Mouse (Mus musculus): ENCODE measurements around the gene Hvcn1. TPM values are rescaled to one million over a fixed set of nuclear protein-coding genes. Genes with fewer than 3 reads are reported as not detected.

Gene Hvcn1
- polyA plus RNA-seq, 1 experiment from 2014 or later = 4.4 TPM

DNA sequence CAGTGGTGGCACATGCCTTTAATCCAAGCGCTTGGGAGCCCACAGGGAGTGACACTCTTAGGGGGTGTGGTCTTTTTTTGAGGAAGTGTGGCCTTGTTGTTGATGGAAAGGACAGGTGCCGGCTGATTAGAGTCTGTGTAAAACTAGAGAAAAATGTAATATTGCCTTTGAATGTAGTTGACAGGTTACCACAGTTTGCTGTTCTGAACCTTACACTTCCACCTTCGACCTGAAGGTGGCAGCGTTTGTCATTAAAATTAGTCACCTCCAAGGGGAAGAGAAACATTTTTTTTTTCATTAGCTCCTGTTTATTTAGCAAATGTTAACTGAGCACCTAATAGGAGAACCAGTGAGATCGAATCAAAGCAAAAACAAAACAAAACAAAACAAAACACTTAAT, 61.3 kb downstream of the Hvcn1 start:
- no peak for ATAC-seq (ENCODE audit: low read depth)
- H3K4me1 ChIP-seq (replicated peaks; ENCODE audit: control insufficient read depth, insufficient read depth, low read length) = peaks cover 5% of the 10 kb centered on the region; the same call in 1 of the 2 replicates
- no peak overlapping the region for H3K4me2 ChIP-seq (ENCODE audit: low read depth, low read length)
- H3K9ac ChIP-seq (ENCODE audit: low read length) = no peak overlapping the region
- no peaks in the 10 kb centered on the region for H3K27me3 ChIP-seq (ENCODE audit: control insufficient read depth, insufficient read depth, low read depth, low read length)
- 21% methylated on average over 5 of the region's 5 CpGs for WGBS
- no peak overlapping the region for H3K27ac ChIP-seq (ENCODE audit: low read length)
- no peaks in the 10 kb centered on the region for H3K36me3 ChIP-seq (ENCODE audit: control insufficient read depth, insufficient read depth, low read length)
- no peaks in the 10 kb centered on the region for H3K9me3 ChIP-seq (ENCODE audit: control insufficient read depth, low read length)
- H3K4me3 ChIP-seq (ENCODE audit: low read length) = no peak overlapping the region

DNA sequence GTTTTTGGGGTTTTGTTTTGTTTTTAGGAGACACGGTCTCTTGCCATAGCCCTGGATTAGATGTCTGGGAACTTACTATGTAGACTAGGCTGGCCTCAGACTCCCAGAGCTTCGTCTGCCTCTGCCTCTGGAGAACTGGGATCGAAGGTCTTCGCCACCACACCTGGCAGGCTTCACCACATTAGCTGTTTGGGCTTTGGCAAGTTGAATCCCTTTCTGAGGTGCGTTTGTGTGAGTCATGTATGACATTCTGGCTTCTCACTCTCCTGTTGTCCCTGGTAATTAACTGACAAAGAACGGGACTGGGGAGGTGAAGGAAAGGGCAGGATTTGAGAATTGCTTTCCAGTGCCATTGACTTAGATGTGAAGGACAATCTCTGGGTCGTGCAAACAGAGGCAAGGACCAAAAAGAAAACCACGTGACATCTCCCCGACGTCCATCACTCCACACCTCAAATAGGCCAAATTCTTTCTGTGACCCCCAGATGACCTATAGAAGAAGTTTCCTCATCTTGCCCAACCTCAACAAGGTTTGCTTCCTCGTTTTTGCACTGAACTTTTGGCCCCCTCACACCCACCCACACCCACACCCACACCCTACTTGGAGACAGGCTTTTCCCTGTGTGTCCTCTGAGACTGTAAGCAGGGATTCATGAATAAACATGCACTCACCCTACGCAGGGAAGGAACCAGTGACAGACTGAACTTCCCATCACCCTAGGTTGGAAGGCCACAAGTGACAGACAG, 62.4 kb downstream of the Hvcn1 start:
- Histone ChIP-seq H3K27me3 (ENCODE audit: control insufficient read depth, insufficient read depth, low read depth, low read length) (no peaks in the 10 kb centered on the region), H3K9ac (ENCODE audit: low read length) (no peak overlapping the region), H3K27ac (ENCODE audit: low read length) (0 out of 2 replicates have a peak overlapping the region, but pooled peaks have one; percentile 10), H3K9me3 (ENCODE audit: control insufficient read depth, low read length) (no peaks in the 10 kb centered on the region), H3K36me3 (ENCODE audit: control insufficient read depth, insufficient read depth, low read length) (no peaks in the 10 kb centered on the region), H3K4me2 (ENCODE audit: low read depth, low read length) (no peak overlapping the region), H3K4me3 (ENCODE audit: low read length) (no peak overlapping the region), H3K4me1 (replicated peaks; ENCODE audit: control insufficient read depth, insufficient read depth, low read length) (no peaks in the 10 kb centered on the region)
- no peak for ATAC-seq (ENCODE audit: low read depth)
- WGBS = 34% methylated on average over 12 of the region's 12 CpGs

DNA sequence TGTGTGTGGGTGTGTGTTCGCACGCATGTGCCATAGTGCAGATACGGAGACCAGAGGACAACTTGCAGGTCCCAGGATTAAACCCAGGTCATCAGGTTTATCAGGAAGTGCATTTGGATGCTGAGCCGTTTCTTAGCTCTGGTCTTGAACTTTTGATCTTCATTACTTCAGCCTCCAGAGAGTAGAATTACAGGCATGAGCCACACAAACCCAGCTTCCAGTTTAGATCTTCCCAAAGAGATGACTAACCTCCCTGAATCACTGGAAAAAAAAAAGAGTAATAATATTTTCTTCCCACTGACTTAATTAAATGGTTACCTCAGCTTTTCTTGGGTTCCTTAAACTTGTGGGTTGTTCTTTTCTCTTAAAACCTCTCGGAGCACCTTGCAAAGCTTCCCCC, 66.2 kb downstream of the Hvcn1 start:
- Histone ChIP-seq H3K9ac (ENCODE audit: low read length) (no peak overlapping the region), H3K9me3 (ENCODE audit: control insufficient read depth, low read length) (no peaks in the 10 kb centered on the region), H3K4me2 (ENCODE audit: low read depth, low read length) (no peak overlapping the region), H3K27me3 (ENCODE audit: control insufficient read depth, insufficient read depth, low read depth, low read length) (no peaks in the 10 kb centered on the region), H3K36me3 (ENCODE audit: control insufficient read depth, insufficient read depth, low read length) (no peaks in the 10 kb centered on the region), H3K4me1 (replicated peaks; ENCODE audit: control insufficient read depth, insufficient read depth, low read length) (no peaks in the 10 kb centered on the region), H3K4me3 (ENCODE audit: low read length) (no peak overlapping the region), H3K27ac (ENCODE audit: low read length) (no peak overlapping the region)
- WGBS = 68% methylated on average over 5 of the region's 5 CpGs
- no peak for ATAC-seq (ENCODE audit: low read depth)

DNA sequence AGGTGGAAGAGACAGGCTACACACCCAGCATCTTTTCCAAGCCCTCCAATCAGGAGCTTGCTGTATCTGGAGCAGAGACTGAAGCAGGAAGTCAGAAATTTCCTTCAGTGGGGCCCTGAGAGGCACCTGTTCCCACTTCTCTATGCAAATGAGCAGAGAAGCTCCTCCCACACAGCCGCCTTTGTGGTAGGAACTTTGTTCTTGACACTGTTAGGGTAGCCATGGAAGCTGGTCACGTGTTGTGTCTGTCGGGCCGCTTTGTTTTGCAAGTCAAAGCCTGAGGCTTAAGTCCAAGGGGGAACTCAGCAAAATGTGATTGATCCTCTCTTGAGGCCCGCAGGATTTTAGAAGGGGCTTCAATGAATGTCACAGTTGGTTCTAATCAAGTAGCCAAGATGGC, 68.2 kb downstream of the Hvcn1 start:
- peak; percentile 43; the same call in 1 of the 2 replicates for ATAC-seq (ENCODE audit: low read depth)
- H3K9ac ChIP-seq (ENCODE audit: low read length) = no peak overlapping the region
- 35% methylated on average over 5 of the region's 5 CpGs for WGBS
- H3K4me2 ChIP-seq (ENCODE audit: low read depth, low read length) = no peak overlapping the region
- H3K27me3 ChIP-seq (ENCODE audit: control insufficient read depth, insufficient read depth, low read depth, low read length) = no peaks in the 10 kb centered on the region
- H3K9me3 ChIP-seq (ENCODE audit: control insufficient read depth, low read length) = no peaks in the 10 kb centered on the region
- H3K36me3 ChIP-seq (ENCODE audit: control insufficient read depth, insufficient read depth, low read length) = no peaks in the 10 kb centered on the region
- H3K4me1 ChIP-seq (replicated peaks; ENCODE audit: control insufficient read depth, insufficient read depth, low read length) = peaks cover 3% of the 10 kb centered on the region
- no peak overlapping the region for H3K4me3 ChIP-seq (ENCODE audit: low read length)
- no peak overlapping the region for H3K27ac ChIP-seq (ENCODE audit: low read length)

DNA sequence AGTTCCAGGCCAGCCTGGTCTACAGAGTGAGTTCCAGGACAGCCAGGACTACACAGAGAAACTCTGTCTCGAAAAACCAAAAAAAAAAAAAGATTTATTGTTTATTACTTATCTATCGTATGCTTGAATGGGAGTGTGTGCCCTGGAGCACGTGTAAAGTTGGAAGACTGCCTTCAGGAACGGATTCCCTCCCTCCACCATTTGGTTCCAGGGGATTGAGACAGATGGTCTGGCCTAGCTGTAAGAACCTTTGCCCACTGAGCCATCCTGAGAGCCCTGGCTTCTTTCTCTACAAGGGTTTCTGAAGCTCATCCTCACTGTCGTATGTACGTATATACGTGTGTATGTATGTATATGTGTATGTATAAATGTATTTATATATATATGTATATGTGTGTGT, 72.3 kb downstream of the Hvcn1 start:
- no peaks in the 10 kb centered on the region for H3K27me3 ChIP-seq (ENCODE audit: control insufficient read depth, insufficient read depth, low read depth, low read length)
- no peak for ATAC-seq (ENCODE audit: low read depth)
- no peak overlapping the region for H3K9ac ChIP-seq (ENCODE audit: low read length)
- H3K4me2 ChIP-seq (ENCODE audit: low read depth, low read length) = no peak overlapping the region
- no peaks in the 10 kb centered on the region for H3K9me3 ChIP-seq (ENCODE audit: control insufficient read depth, low read length)
- H3K36me3 ChIP-seq (ENCODE audit: control insufficient read depth, insufficient read depth, low read length) = no peaks in the 10 kb centered on the region
- WGBS = 74% methylated on average over 7 of the region's 7 CpGs
- H3K4me1 ChIP-seq (replicated peaks; ENCODE audit: control insufficient read depth, insufficient read depth, low read length) = peaks cover 21% of the 10 kb centered on the region
- no peak overlapping the region for H3K27ac ChIP-seq (ENCODE audit: low read length)
- H3K4me3 ChIP-seq (ENCODE audit: low read length) = no peak overlapping the region

DNA sequence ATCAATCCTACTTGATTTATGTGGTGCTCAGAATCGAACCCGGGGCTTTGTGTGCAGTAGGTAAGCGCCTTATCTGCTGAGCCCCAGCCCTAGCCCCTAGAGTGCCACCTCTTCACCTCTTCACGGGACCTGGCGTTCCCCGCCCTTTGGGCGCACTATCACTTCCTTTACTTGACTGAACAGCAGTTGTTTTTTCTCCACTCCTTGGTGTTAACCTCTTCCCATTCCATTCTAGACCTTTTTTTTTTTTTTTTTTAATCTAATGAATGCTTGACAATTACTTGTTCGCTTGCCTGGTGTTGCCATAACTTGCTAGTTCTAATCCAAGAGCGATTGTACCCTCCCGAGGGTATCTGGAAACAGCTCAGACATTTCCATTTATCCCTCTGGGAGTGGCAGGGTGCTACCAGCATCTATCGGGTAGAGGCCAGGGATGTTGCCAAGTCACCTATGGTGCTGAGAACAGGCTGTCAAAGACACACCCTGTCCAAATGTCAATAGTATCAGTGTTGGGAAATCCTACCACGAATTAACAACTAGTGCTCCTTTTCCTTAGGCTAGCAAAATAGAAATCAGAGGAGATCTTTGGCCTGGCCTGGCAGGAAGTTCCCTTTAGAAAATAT, 73.3 kb downstream of the Hvcn1 start:
- Histone ChIP-seq H3K9me3 (ENCODE audit: control insufficient read depth, low read length) (no peaks in the 10 kb centered on the region), H3K9ac (ENCODE audit: low read length) (no peak overlapping the region), H3K4me1 (replicated peaks; ENCODE audit: control insufficient read depth, insufficient read depth, low read length) (peaks cover 21% of the 10 kb centered on the region), H3K4me3 (ENCODE audit: low read length) (no peak overlapping the region), H3K27ac (ENCODE audit: low read length) (peak overlapping the region; percentile 89), H3K27me3 (ENCODE audit: control insufficient read depth, insufficient read depth, low read depth, low read length) (no peaks in the 10 kb centered on the region), H3K4me2 (ENCODE audit: low read depth, low read length) (peak overlapping the region; percentile 47; the same call in 1 of the 2 replicates), H3K36me3 (ENCODE audit: control insufficient read depth, insufficient read depth, low read length) (no peaks in the 10 kb centered on the region)
- WGBS = 55% methylated on average over 12 of the region's 12 CpGs
- no peak for ATAC-seq (ENCODE audit: low read depth)

DNA sequence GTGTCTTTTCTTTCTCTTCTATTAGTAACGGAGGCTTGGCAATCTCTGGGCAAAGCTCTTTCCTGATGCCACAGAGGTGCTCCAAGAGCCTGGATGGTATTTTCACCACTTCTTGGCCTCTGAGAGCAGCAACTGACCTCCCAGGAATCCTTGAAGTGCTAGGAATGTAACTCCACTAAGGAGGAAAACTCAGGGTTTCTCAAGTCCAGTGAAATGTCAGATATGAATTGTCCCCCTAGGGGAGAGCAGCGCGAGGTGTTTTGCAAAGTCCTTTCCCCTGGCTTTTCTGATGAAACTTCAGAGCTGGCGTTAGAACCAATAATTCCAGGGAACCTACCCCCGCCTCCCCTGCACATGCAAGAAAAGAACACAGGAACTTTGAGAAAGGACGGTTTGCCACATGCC, 73.8 kb downstream of the Hvcn1 start:
- no peaks in the 10 kb centered on the region for H3K36me3 ChIP-seq (ENCODE audit: control insufficient read depth, insufficient read depth, low read length)
- peak overlapping the region; percentile 89 for H3K27ac ChIP-seq (ENCODE audit: low read length)
- ATAC-seq (ENCODE audit: low read depth) = 0 out of 2 replicates have a peak, but pooled peaks have one; percentile 18
- H3K27me3 ChIP-seq (ENCODE audit: control insufficient read depth, insufficient read depth, low read depth, low read length) = no peaks in the 10 kb centered on the region
- 18% methylated on average over 6 of the region's 6 CpGs for WGBS
- 0 out of 2 replicates have a peak overlapping the region, but pooled peaks have one; percentile 21 for H3K9ac ChIP-seq (ENCODE audit: low read length)
- H3K4me2 ChIP-seq (ENCODE audit: low read depth, low read length) = peak overlapping the region; percentile 47
- H3K4me1 ChIP-seq (replicated peaks; ENCODE audit: control insufficient read depth, insufficient read depth, low read length) = peaks cover 25% of the 10 kb centered on the region
- H3K4me3 ChIP-seq (ENCODE audit: low read length) = peak overlapping the region; percentile 16
- H3K9me3 ChIP-seq (ENCODE audit: control insufficient read depth, low read length) = no peaks in the 10 kb centered on the region

DNA sequence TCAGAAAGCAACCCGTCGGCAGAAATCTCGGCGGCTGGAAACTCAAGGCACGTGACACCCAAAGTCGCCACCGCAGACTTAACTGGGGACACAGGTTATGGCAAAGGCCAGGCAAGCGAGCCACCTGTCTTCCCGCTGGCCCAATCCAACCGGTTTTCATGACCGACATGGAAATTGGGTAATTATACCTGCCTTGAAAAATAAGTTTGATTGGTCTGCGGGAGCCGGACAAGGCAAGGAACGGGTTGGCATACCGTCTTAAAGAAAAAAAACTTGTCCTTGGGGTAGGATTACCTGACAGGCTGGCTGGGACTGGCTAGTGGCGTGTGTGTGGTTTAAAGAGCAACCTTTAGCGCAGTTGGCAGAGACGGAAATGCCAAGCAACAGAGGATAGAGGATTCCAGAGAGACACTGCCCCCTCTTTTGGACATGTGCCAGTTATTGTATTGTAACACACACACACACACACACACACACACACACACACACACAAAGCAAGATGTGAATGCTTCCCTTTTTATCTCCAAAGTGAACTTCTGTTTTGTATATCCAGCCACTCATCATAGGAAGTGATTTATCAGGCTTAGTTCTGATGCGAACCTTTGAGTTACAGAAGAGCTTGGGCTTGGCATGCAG, 74.3 kb downstream of the Hvcn1 start:
- no peak for ATAC-seq (ENCODE audit: low read depth)
- peak overlapping the region; percentile 89 for H3K27ac ChIP-seq (ENCODE audit: low read length)
- 14% methylated on average over 19 of the region's 19 CpGs for WGBS

DNA sequence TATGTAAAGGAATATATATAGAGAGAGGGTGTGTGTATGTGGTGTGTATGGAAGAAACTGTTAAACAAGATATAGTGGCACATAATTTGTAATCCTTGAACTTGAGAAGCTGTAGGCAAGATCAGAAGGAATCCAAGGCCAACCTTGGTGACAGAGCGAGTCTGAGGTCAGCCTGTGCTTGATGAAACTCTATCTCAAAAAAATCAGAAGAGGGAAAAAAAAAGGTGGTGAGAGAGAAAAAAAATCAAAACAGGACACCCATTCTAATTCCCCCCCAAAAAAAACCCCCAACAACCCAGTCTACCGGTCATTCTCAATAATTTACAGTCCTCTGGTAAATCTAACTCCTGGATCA, 77.2 kb downstream of the Hvcn1 start:
- no peak overlapping the region for H3K27ac ChIP-seq (ENCODE audit: low read length)
- WGBS = 14% methylated on average over 2 of the region's 2 CpGs

More for the DNA sequence above, 74.3 kb downstream of the Hvcn1 start:
- H3K9me3 ChIP-seq (ENCODE audit: control insufficient read depth, low read length) = no peaks in the 10 kb centered on the region
- no peaks in the 10 kb centered on the region for H3K27me3 ChIP-seq (ENCODE audit: control insufficient read depth, insufficient read depth, low read depth, low read length)
- H3K4me2 ChIP-seq (ENCODE audit: low read depth, low read length) = peak overlapping the region; percentile 47
- H3K36me3 ChIP-seq (ENCODE audit: control insufficient read depth, insufficient read depth, low read length) = no peaks in the 10 kb centered on the region
- H3K4me3 ChIP-seq (ENCODE audit: low read length) = peak overlapping the region; percentile 16
- H3K4me1 ChIP-seq (replicated peaks; ENCODE audit: control insufficient read depth, insufficient read depth, low read length) = peaks cover 30% of the 10 kb centered on the region
- H3K9ac ChIP-seq (ENCODE audit: low read length) = 0 out of 2 replicates have a peak overlapping the region, but pooled peaks have one; percentile 21

More for the DNA sequence above, 77.2 kb downstream of the Hvcn1 start:
- H3K4me1 ChIP-seq (replicated peaks; ENCODE audit: control insufficient read depth, insufficient read depth, low read length) = peaks cover 34% of the 10 kb centered on the region
- H3K4me3 ChIP-seq (ENCODE audit: low read length) = peak overlapping the region; percentile 94
- ATAC-seq (ENCODE audit: low read depth) = no peak
- H3K9ac ChIP-seq (ENCODE audit: low read length) = no peak overlapping the region
- H3K27me3 ChIP-seq (ENCODE audit: control insufficient read depth, insufficient read depth, low read depth, low read length) = no peaks in the 10 kb centered on the region
- H3K9me3 ChIP-seq (ENCODE audit: control insufficient read depth, low read length) = no peaks in the 10 kb centered on the region
- H3K4me2 ChIP-seq (ENCODE audit: low read depth, low read length) = peak overlapping the region; percentile 42
- no peaks in the 10 kb centered on the region for H3K36me3 ChIP-seq (ENCODE audit: control insufficient read depth, insufficient read depth, low read length)
